Mouse (Mus musculus) retina, postnatal 7 days (tissue): Measurements from ENCODE around the gene Ccer2.
A peak's percentile ranks its signal among the peaks of the same experiment; 100 is the strongest.

Experiments
- DNase-seq: peaks from one replicate; pipeline ENCODE4 v3.0.0-alpha.2; 2012; ENCODE audit warnings: low read depth, low spot score

Ccer2 gene

DNA sequence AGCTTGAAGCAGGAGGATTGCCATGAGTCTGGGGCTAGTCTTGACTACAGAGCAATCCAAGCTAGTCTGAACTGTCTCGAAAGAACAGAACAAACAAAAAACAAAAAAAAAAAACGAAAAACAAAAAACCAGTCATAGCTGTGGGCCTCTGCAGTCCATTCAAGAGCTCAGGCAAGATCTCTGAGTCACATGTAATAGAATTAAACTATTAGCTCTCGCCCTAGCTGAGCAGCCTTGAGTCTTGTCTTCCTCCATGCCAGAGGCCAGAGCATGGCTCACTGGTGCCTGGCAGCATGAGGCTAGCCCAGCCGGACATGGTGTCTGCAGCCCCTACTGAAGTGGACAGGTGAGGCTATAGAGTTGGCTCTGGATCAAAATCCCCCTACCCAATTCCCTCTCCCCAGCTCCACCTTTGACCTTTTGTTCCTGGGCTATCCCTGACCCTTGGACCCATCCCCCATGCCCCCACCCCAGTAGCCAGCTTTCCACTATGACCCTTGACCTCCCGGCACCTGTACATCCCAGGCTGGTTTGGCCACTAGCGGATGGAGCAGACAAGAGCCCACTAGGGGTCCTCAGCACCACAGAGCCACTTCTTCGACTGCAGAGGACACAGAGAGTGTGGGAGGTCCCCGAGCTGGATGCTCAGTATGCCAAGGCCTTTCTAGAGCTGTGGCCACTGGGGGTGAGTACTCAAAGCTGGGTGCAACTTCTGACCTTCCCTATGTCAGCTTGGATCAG is 34.3 kb downstream of the Ccer2 start:
- no peak for DNase-seq

DNA sequence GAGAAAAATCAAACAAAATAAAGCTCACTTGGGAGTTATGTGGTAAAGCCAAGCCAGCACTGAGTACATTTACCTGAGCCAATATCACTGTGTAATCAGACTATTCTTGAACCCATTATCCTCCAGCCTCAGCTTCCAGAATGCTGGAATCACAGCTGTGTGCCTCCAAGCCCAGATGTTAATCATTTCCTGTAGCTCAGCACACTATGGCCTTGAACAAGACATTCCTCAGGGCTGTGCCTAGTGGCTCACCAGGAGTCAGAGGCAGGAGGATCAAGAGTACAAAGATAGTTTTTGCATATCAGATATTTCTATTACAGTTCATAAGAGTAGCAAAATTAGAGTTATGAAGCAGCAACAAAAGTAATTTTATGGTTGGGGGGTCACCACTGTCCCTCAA is 35.7 kb downstream of the Ccer2 start:
- no peak for DNase-seq

DNA sequence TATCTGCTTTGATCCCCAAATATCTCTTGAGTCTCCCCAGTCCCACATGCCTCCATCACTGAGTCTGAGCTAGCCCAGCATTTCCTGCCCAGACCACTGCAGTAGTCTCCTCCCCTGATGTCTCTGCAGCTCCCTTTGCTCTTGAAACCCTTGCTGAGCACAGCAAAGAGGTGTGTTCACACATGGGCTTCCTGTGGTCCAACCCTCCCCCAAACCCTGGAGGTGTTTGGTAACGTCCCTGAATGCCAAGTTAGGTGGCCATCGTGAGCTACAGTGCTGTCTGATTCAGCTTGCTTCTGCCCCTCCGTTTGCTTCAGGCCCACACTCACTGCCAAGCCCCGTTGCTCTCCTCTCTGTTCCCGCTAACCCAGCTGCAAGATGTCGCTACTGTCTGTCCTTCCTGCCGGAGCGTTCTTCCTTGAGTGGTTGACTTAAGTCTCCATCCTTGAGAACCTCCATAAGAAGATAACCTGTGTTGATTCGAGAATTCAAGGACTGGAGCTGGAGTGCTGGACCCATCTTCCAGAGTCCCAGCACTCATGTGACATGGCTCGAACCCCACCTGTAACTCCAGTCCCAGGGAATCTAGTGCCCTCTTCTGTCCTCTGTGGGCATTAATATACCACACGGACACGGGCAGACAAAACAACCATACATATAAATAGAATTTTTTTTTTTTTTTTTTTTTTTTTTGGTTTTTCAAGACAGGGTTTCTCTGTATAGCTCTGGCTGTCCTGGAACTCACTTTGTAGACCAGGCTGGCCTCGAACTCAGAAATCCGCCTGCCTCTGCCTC is 36.6 kb downstream of the Ccer2 start:
- no peak for DNase-seq

DNA sequence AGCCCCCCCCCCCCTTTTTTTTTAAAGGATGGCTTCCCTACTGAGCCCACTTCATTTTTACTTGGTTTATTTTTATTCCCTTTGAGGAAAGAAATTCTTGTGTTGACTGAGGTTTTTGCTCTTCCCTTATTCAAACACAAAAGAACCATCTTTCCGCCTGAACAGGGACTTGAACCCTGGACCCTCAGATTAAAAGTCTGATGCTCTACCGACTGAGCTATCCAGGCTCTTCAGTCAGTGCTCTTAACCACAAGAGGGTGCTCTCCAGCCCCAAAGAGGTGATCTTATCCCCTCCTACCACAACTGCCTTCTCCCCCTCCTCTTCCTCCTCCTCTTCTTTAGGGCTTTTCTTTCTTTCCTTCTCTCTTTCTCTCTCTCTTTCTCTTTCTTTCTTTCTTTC is 37.9 kb downstream of the Ccer2 start:
- DNase-seq, result no peak

DNA sequence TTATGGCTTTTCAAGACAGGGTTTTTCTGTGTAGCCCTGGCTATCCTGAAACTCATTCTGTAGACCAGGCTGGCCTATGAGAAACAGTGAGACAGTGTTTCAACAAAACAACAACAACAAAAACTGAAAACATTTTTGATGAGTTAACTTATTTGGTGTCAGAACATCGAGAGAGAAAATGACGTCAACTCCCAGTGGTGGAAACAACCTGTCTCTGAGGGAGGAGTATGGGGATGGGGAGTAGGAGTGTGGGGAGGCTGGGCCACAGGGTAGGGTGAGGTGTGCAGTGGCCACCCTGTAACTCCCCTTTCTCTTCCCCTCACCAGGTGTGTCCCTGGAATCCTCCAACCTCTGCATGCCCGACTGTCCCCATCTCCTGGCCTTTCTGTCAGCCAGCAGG is 38.5 kb downstream of the Ccer2 start:
- no peak for DNase-seq

DNA sequence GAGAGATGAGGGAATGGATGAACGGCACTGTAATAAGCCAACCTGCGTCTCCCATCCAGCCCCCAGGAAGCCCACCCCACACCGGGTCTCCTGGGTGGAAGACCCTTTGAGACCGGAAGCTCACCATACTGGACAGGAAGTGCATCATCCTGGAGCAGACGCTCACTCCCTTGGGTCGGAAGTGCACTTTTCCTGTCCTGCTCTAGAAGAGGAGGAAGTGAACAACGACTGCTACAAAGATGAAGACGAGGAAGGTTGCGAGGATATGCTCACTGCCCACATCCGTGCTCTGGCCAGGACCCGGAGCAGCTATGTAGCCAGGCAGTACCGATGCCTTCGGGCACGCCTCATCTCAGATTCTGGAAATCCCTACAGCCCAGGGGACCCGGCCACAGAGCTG is 39.9 kb downstream of the Ccer2 start:
- no peak for DNase-seq

DNA sequence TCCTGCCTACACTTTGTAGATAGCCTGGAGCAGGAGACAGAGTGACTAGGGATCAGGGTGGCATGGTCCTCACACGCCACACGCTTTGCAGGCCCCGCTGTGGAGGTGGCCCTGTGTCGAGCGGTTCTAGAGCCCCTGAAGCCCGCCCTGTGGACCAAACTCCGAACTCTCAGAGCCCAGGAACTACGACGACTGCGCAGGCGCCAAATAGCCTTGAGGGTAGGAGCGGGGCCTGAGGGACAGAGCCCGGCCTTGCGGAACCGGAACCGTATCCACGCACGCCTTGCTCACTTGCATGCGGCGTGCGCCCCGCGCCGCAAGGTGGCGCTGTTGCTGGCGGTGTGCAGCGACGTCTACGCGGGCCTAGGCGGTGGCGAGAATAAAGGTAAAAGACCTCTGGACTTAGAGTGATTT is 40.6 kb downstream of the Ccer2 start:
- DNase-seq, result peak; percentile 62

DNA sequence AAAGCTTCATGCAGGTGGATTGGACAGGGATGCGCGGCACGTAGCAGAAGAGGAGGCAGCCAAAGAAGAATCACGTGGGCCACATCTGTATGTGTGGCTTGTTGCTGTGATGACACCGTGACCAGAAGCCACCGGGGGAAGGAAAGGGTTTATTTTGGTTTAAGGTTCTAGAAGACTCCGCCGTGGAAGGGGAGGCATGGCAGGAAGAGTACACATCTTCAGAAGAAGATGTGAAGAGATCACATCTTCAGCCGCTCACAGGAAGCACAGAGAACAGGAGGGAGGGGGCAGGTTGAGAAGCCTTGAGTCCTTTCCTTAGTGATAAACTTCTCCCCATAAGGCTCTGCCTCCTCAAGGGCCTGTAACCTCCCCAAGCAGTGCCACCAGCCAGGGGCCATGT is 44.0 kb downstream of the Ccer2 start:
- DNase-seq, result no peak

DNA sequence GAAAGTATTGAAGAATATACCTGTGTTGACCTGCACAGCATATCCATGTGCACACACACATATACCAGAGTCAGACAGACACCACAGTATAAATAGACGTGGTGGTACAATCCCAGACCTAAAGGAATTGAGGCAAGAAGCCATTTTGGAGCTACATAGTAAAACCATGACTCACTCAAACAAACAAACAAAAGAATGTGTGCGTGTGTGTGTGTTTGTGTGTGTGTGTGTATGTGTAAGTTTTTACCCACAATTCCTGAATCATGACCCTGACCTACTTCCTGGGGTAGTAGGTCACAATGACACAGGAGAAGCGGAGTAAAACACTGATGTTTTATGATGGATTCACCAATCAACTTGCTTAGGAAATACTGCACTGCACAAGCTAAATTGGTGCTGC is 45.5 kb downstream of the Ccer2 start:
- no peak for DNase-seq

DNA sequence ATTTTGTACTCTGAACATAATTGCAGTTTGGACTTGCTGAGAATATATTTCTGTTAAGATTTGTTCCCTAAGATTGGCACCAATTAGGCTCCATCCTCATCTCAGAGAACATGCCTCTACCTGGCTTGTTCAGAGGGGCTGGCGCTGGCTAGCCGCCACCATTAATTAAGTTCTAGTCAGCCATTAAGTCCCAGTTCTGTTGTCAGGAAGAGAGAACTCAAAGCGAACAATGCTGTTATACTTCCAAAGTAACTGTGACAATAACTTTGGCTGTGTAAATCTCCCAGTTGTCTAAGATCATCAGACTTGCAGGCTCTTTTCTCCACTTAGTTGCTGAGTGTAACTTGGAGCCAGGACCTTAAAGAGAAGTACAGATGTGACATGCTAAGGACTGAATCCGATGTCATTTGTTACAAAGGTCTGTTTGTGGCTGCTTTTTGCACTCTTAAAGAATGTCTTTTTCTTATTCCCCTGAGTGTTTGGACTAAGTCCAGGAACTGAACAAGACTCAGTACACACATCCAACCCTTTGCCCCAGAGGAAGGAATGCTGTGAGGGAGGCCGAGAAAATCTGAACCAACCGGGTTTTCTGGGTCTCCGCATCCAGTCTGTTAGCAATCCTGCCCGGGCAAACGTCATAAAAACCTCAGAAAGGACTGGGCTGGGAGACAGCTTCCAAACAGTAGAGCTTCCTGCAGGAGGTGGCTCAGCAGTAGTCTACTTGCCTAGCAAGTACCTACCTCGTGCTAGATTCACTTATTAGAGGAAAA is 46.1 kb downstream of the Ccer2 start:
- DNase-seq, result no peak

DNA sequence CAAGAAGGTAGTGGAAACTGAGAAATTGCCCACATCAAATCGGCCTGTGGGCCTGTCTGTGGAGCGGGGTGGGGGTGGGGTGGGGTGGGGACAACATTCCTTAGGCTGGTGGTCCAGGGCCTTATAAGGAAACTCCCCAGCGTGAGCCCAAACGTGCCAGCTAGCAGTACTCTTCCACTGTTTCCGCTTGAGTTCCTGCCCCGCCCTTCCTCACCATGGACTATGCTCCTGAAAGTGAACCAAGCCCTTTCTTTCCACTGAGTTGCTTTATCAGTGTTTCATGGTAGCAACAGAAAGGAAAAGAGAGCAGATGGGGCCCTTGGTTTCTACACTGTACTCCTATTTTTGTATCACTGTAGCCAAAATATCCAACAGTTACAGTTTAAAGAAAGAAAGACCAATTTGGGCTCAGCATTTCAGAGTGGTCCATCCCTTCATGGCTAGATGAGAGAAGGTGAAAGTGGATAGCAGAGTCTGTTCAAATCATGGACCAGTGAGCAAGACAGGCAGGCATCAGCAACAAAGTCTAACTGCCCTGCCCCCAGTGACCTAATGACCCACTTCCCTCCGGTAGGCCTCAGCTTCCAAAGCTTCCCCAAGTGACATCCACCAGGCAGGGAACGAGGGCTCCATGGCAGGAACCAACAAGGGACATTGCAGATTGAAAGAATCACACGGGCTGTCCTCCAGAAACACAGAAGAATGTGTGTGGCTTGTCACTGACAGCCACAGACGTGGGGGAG is 47.0 kb downstream of the Ccer2 start:
- no peak for DNase-seq

DNA sequence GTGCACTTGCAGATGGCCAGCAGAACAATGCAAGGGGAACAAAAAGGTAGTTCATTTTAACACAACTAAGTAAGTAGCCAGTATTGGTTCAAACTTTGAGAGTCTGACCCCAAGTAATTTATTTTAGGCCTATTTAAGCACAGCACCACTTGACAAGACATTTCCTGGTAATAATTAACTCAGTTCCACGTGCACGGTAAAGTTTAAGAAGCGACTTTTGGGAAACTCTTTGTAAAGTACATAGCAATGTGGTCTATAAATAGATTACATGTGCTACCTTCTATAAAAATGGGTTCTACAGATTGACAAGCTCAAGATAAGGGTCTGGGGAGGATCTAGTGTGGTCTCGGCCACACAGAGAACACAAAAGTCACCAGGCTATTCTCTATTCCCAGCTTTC is 47.8 kb downstream of the Ccer2 start:
- no peak for DNase-seq

DNA sequence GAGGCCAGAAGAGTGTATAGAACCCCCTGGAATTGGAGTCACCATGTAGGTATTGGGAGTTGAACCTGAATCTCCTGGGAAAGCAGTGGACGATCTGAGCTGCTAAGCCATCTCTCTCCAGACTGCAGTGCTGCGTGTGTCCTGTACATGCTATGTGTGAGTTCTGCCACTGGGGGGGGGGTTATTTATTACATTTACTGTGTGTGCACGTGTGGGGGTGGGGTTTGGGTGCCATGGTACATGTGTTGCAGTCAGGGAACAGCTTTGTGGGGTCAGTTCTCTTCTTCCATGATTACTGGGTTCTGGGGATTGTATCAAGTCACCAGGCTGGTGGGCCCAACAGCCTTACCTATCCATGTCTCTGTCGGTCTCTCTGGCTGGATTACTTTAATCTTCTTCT is 50.9 kb downstream of the Ccer2 start:
- DNase-seq, result no peak

DNA sequence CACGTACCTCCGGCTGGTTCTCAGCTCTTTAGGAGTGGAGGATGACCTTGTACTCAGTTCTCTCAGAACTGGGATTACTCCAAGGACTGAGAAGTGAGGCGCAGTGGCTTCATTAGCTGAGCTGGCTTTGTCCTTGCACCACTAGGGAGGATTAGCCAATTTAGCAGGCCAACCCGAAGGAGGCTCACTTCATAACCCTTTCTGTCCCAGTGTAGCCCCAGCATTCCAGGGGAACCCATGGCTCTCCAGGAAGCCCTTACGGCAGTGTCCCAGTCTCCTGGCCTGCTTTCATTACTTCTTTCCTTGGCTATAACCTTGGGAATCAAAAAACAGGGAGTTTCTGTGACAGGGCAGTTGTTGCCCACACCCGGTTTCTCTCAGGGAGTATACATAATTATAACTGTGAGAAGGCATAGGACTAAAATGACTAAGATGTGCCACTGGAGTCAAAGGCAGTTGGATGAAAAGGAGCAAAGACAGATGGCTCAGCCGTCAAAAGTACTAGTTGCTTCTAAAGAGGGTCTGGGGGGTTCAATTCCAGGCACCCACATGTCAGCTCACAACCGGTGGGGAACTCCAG is 51.8 kb downstream of the Ccer2 start:
- no peak for DNase-seq

DNA sequence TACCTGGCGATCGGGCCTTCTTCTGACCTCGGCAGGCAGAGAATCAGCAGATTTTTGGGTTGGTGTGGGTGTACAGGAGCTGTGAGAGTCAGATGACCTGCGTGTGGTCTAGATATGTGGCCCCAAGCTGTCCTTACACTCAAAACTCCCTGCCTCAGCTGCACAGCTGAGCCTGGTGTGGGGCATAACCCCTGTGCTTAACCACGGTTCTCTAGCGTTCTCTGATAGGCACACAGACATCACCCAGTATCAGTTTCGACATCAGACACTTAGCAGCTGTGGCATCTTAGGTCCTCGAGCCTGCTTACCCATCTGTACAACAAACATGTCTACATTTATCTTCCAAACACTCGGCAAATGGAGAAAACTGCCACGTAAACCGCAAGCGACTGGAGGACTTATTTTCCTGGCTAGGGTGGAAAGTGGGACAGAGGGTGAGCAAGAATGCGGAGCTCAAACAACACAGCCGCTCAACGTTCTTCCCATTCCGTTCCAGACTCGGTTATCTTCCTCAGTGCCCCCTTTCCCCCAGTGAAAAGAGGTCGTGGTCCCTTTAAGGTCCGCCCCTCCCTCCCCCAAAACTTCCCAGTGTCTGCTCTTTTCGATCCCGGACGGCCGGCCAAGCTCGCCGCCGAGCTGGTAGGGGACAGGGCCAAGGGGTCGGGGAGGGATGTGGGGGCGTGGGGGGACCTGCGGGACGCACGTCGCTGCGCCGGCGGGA is 52.4 kb downstream of the Ccer2 start, which contains the start of gene Hnrnpl:
Hnrnpl (plus strand) TSS at position 321 of the 721 bp plus-strand sequence.
- DNase-seq, result no peak
